Mouse (Mus musculus): Measurements from ENCODE around the gene Serinc2. TPM values are rescaled to one million over a fixed set of nuclear protein-coding genes. Genes with fewer than 3 reads are reported as not detected.
A peak's percentile ranks its signal among the peaks of the same experiment; 100 is the strongest.

The Serinc2 gene
- total and polyA plus RNA-seq, 3 experiments = 0.08 to 0.20 TPM; not detected in 1

GRCm38 (mm10) chr4:130251172-130251705 is 27.8 kb downstream of the Serinc2 start:
- Histone ChIP-seq H3K9ac (ENCODE audit: insufficient read depth, low read depth) (no peak overlapping the region), H3K27ac (ENCODE audit: insufficient read depth, low read depth) (no peak overlapping the region), H3K4me3 (replicated peaks in 1 of 3; ENCODE audit: low read depth in 2 of 3, low read length in 2 of 3, poor library complexity in 1 of 3) (peak overlapping the region in 2 of 3 experiments; percentile 19 to 20), H3K9me3 (replicated peaks; ENCODE audit: low read length) (no peaks in the 10 kb centered on the region), H3K27me3 (replicated peaks) (peaks cover 51% of the 10 kb centered on the region), H3K36me3 (replicated peaks in 1 of 2; ENCODE audit: control insufficient read depth in 1 of 2, insufficient read depth in 1 of 2, low read length in 1 of 2) (no peaks in the 10 kb centered on the region), H3K4me1 (ENCODE audit: control insufficient read depth in 1 of 2, insufficient read depth in 2 of 2) (peaks cover 10 to 23% of the 10 kb centered on the region in 2 experiments), H3K79me2 (replicated peaks; ENCODE audit: control insufficient read depth, extremely low read depth, insufficient read depth, poor library complexity, severe bottlenecking) (no peaks in the 10 kb centered on the region), H3K4me2 (ENCODE audit: insufficient read depth, low read depth, poor library complexity, severe bottlenecking) (peak overlapping the region; percentile 7; the same call in 1 of the 2 replicates)
- dilution Hi-C loops (cut with MboI; ENCODE audit: extremely low pct_ligation_motif_present, extremely low pct_unique_long_range_greater_than_20kb, low sequenced_read_pairs) (no loop called here), in situ Hi-C loops (cut with MboI; ENCODE audit: low pct_ligation_motif_present, low pct_unique_long_range_greater_than_20kb, low sequenced_read_pairs) (no loop called here)
- peak; percentile 52 for DNase-seq (ENCODE audit: extremely low read depth)
- TF ChIP-seq SIN3A (IDR thresholded peaks at IDR 0.05; ENCODE audit: low read length) = no peak
- no peak for TF ChIP-seq POLR2AphosphoS2 (IDR thresholded peaks at IDR 0.05; ENCODE audit: low read depth, low read length)
- no peak for TF ChIP-seq MXI1 (IDR thresholded peaks at IDR 0.05; ENCODE audit: low read depth, low read length)
- TF ChIP-seq ELF1 (IDR thresholded peaks at IDR 0.05; ENCODE audit: low read depth, low read length) = peak; percentile 59; the same call in 1 of the 2 replicates
- no peak for TF ChIP-seq KAT2A (IDR thresholded peaks at IDR 0.05; ENCODE audit: insufficient replicate concordance, low read length)
- no peak for TF ChIP-seq CHD1 (IDR thresholded peaks at IDR 0.05; ENCODE audit: low read depth, low read length)
- no peak for TF ChIP-seq NELFE (IDR thresholded peaks at IDR 0.05; ENCODE audit: low read depth, low read length)
- TF ChIP-seq SMC3 (IDR thresholded peaks at IDR 0.05; ENCODE audit: low read depth, low read length) = 0 out of 2 replicates have a peak, but pooled peaks have one; percentile 3
- TF ChIP-seq GABPA (IDR thresholded peaks at IDR 0.05; ENCODE audit: insufficient replicate concordance, low read depth, low read length) = no peak
- no peak for TF ChIP-seq E2F4 (IDR thresholded peaks at IDR 0.05; ENCODE audit: insufficient replicate concordance, low read depth, low read length)
- no peak for TF ChIP-seq ZMIZ1 (IDR thresholded peaks at IDR 0.05; ENCODE audit: low read depth, low read length)
- peak; percentile 45; the same call in 1 of the 2 replicates for TF ChIP-seq CHD2 (IDR thresholded peaks at IDR 0.05; ENCODE audit: low read length)
- TF ChIP-seq ZC3H11A (IDR thresholded peaks at IDR 0.05; ENCODE audit: low read depth, low read length) = no peak
- TF ChIP-seq RAD21 (IDR thresholded peaks at IDR 0.05; ENCODE audit: low read depth, low read length) = peak; percentile 24
- peak in 1 of 2 experiments; percentile 52; a peak in 2 of 4 replicates for TF ChIP-seq CTCF (conservative IDR thresholded peaks at IDR 0.05 in 1 of 2, IDR thresholded peaks at IDR 0.05 in 1 of 2; ENCODE audit: low read depth in 2 of 2, low read length in 2 of 2)
- TF ChIP-seq ETS1 (conservative IDR thresholded peaks at IDR 0.05; ENCODE audit: low read depth, low read length) = no peak
- peak; percentile 47 for TF ChIP-seq HCFC1 (IDR thresholded peaks at IDR 0.05; ENCODE audit: low read depth, low read length)
- TF ChIP-seq NRF1 (IDR thresholded peaks at IDR 0.05; ENCODE audit: low read depth, low read length) = no peak
- no peak for TF ChIP-seq POLR2A (IDR thresholded peaks at IDR 0.05; ENCODE audit: low read depth, low read length)
- TF ChIP-seq MAZ (IDR thresholded peaks at IDR 0.05; ENCODE audit: low read depth, low read length) = no peak
- TF ChIP-seq ZNF384 (IDR thresholded peaks at IDR 0.05; ENCODE audit: low read depth, low read length) = no peak

- Histone ChIP-seq H3K27ac (ENCODE audit: insufficient read depth, low read depth) (no peak overlapping the region), H3K4me2 (ENCODE audit: insufficient read depth, low read depth, poor library complexity, severe bottlenecking) (no peak overlapping the region), H3K9ac (ENCODE audit: insufficient read depth, low read depth) (no peak overlapping the region), H3K79me2 (replicated peaks; ENCODE audit: control insufficient read depth, extremely low read depth, insufficient read depth, poor library complexity, severe bottlenecking) (no peaks in the 10 kb centered on the region), H3K4me1 (ENCODE audit: control insufficient read depth in 1 of 2, insufficient read depth in 2 of 2) (peaks cover 10 to 23% of the 10 kb centered on the region in 2 experiments), H3K9me3 (replicated peaks; ENCODE audit: low read length) (no peaks in the 10 kb centered on the region), H3K4me3 (replicated peaks in 1 of 3; ENCODE audit: low read depth in 2 of 3, low read length in 2 of 3, poor library complexity in 1 of 3) (no peak overlapping the region), H3K36me3 (replicated peaks in 1 of 2; ENCODE audit: control insufficient read depth in 1 of 2, insufficient read depth in 1 of 2, low read length in 1 of 2) (no peaks in the 10 kb centered on the region), H3K27me3 (replicated peaks) (peaks cover 42% of the 10 kb centered on the region)
- in situ Hi-C loops (cut with MboI; ENCODE audit: low pct_ligation_motif_present, low pct_unique_long_range_greater_than_20kb, low sequenced_read_pairs) (no loop called here), dilution Hi-C loops (cut with MboI; ENCODE audit: extremely low pct_ligation_motif_present, extremely low pct_unique_long_range_greater_than_20kb, low sequenced_read_pairs) (no loop called here)
- DNase-seq (ENCODE audit: extremely low read depth) = no peak
- TF ChIP-seq ZKSCAN1 (IDR thresholded peaks at IDR 0.05; ENCODE audit: borderline replicate concordance, low read depth, low read length) (no peak), MYC (IDR thresholded peaks at IDR 0.05; ENCODE audit: low read depth, low read length) (no peak), NRF1 (IDR thresholded peaks at IDR 0.05; ENCODE audit: low read depth, low read length) (no peak), KAT2A (IDR thresholded peaks at IDR 0.05; ENCODE audit: insufficient replicate concordance, low read length) (no peak), JUND (conservative IDR thresholded peaks at IDR 0.05; ENCODE audit: low read depth, low read length) (no peak), MEF2A (IDR thresholded peaks at IDR 0.05; ENCODE audit: borderline replicate concordance, low read depth, low read length) (no peak)
These were observed 30.4 kb downstream of the Serinc2 start for GRCm38 (mm10) chr4:130248636-130249035.
